In genomic region chr8:119412735-119413498, GRCm38 (mm10) we compare ENCODE assay signal across 9 mouse cellular contexts. TPM values are rescaled to one million over a fixed set of nuclear protein-coding genes. Genes with fewer than 3 reads are reported as not detected.
DNase-seq lines count a peak whose midpoint lies in the region; ATAC-seq lines count a peak whose summit lies in the region.
"Had no signal": no experiment of that assay in that cellular context is flagged by ENCODE, and none has a peak within 500 bp of the region (broad histone marks: within the 10 kb centered on the region; RNA-seq: fewer than 3 reads in every experiment).

No protein-coding gene starts in this region.

- peaks cover 7% of the 10 kb centered on the region; the same call in 1 of the 2 replicates for H3K4me1 ChIP-seq in limb, embryonic 13.5 days
- H3K4me1 ChIP-seq in midbrain, embryonic 14.5 days (ENCODE audit: control insufficient read depth, insufficient read depth, low read length) = no peaks in the 10 kb centered on the region

- 13% methylated on average over 18 of the region's 18 CpGs for WGBS in limb, embryonic 13.5 days
- WGBS in midbrain, embryonic 14.5 days = 13% methylated on average over 18 of the region's 18 CpGs

- peak overlapping the region; percentile 24; the same call in 1 of the 2 replicates for H3K4me3 ChIP-seq in limb, embryonic 13.5 days
- no peak overlapping the region for H3K4me3 ChIP-seq in midbrain, embryonic 14.5 days (replicated peaks; ENCODE audit: low read depth, low read length)
- H3K4me3 ChIP-seq: erythroblast, embryonic 14.5 days had no signal

- H3K9me3 ChIP-seq in limb, embryonic 13.5 days = no peaks in the 10 kb centered on the region
- H3K9me3 ChIP-seq in midbrain, embryonic 14.5 days (ENCODE audit: control insufficient read depth, low read length) = no peaks in the 10 kb centered on the region

- DNase-seq in A20 (ENCODE audit: low read depth, low spot score) = peak; percentile 76
- peak; percentile 66 for DNase-seq in adrenal gland, adult 8-10 months
- peak; percentile 78 for DNase-seq in embryo, embryonic 9.5 days (ENCODE audit: extremely low spot score)
- peak; percentile 53 for DNase-seq in kidney, adult 11 months
- peak; percentile 92 for DNase-seq in midbrain, embryonic 14.5 days
- DNase-seq in spleen, postnatal 14 days (ENCODE audit: low spot score in 2 of 2) = peak; percentile 40 to 69

- peak; percentile 88 for ATAC-seq in granulocyte monocyte progenitor cell, adult 5-6 weeks (replicated peaks; ENCODE audit: poor library complexity, severe bottlenecking)
- ATAC-seq in limb, embryonic 13.5 days (ENCODE audit: low FRiP score, low read depth) = peak; percentile 79
- no peak; the same call in 1 of the 2 replicates for ATAC-seq in midbrain, embryonic 14.5 days (ENCODE audit: low FRiP score, low TSS enrichment)

- H3K4me2 ChIP-seq in limb, embryonic 13.5 days (replicated peaks) = peak overlapping the region; percentile 60
- H3K4me2 ChIP-seq in midbrain, embryonic 14.5 days (ENCODE audit: low read length) = peak overlapping the region; percentile 38

- peaks cover 35% of the 10 kb centered on the region for H3K36me3 ChIP-seq in limb, embryonic 13.5 days
- H3K36me3 ChIP-seq in midbrain, embryonic 14.5 days (ENCODE audit: control insufficient read depth, insufficient read depth, low read length) = peaks cover 35% of the 10 kb centered on the region

- H3K27ac ChIP-seq in limb, embryonic 13.5 days = no peak overlapping the region
- H3K27ac ChIP-seq in midbrain, embryonic 14.5 days (replicated peaks; ENCODE audit: low read depth, low read length) = no peak overlapping the region

- H3K9ac ChIP-seq in limb, embryonic 13.5 days = peak overlapping the region; percentile 58
- H3K9ac ChIP-seq in midbrain, embryonic 14.5 days (replicated peaks; ENCODE audit: low read length) = no peak overlapping the region

- peaks cover 24% of the 10 kb centered on the region for H3K27me3 ChIP-seq in limb, embryonic 13.5 days
- H3K27me3 ChIP-seq in midbrain, embryonic 14.5 days (ENCODE audit: control insufficient read depth, insufficient read depth, low read length) = no peaks in the 10 kb centered on the region

RNA-seq across cellular contexts. Expression of gene Mlycd, which starts 18.2 kb away (rescaled TPM):
- 10 to 100 TPM; 46.6 to 60.5 (median 54.6) TPM for total RNA-seq in adrenal gland, adult 8-10 months (2022)
- total RNA-seq in granulocyte monocyte progenitor cell, adult 5-6 weeks (2014; fragmentation: Nextera tagmentation) = 15.5 and 17.4 TPM in 2 replicates
- 10.4 and 11.1 TPM in 2 replicates for total RNA-seq in granulocyte monocyte progenitor cell, adult 5-6 weeks (2017)
- polyA plus RNA-seq in limb, embryonic 13.5 days (2015; fragmentation: Nextera tagmentation; extraction: Ambion mirVana) = 9.6 and 11.4 TPM in 2 replicates
- polyA plus RNA-seq in midbrain, embryonic 14.5 days (2014; fragmentation: Nextera tagmentation; extraction: Ambion mirVana) = 17.6 and 19.4 TPM in 2 replicates

RNA-seq across cellular contexts. Expression of gene Osgin1, which starts 21.0 kb away (rescaled TPM):
- total RNA-seq in adrenal gland, adult 8-10 months (2022) = 100 to 1,000 TPM in 3 of 4 experiments, 10 to 100 TPM in 1; 77.7 to 149 (median 123) TPM
- total RNA-seq in granulocyte monocyte progenitor cell, adult 5-6 weeks (2014; fragmentation: Nextera tagmentation) = 1.0 and 4.3 TPM in 2 replicates
- 0.93 and 1.8 TPM in 2 replicates for total RNA-seq in granulocyte monocyte progenitor cell, adult 5-6 weeks (2017)
- polyA plus RNA-seq in limb, embryonic 13.5 days (2015; fragmentation: Nextera tagmentation; extraction: Ambion mirVana) = 0.73 and 0.76 TPM in 2 replicates
- polyA plus RNA-seq in midbrain, embryonic 14.5 days (2014; fragmentation: Nextera tagmentation; extraction: Ambion mirVana) = 0.26 TPM in 1 of 2 replicates, not detected in the other

RNA-seq across cellular contexts. Expression of gene Necab2, which starts 33.6 kb away (rescaled TPM):
- 10 to 100 TPM in 3 of 4 experiments, 1 to 10 TPM in 1; 9.9 to 13.7 (median 11.9) TPM for total RNA-seq in adrenal gland, adult 8-10 months (2022)
- total RNA-seq in granulocyte monocyte progenitor cell, adult 5-6 weeks (2014; fragmentation: Nextera tagmentation) = not detected in 2 replicates
- not detected in 2 replicates for total RNA-seq in granulocyte monocyte progenitor cell, adult 5-6 weeks (2017)
- 3.1 and 3.5 TPM in 2 replicates for polyA plus RNA-seq in limb, embryonic 13.5 days (2015; fragmentation: Nextera tagmentation; extraction: Ambion mirVana)
- polyA plus RNA-seq in midbrain, embryonic 14.5 days (2014; fragmentation: Nextera tagmentation; extraction: Ambion mirVana) = 45.7 and 56.4 TPM in 2 replicates
- polyA plus RNA-seq: erythroblast, embryonic 14.5 days had no signal

Comparison
In these comparisons a context has a peak if more than half of its experiments do, and no peak if none do; other contexts are left out.
1. RNA of gene Osgin1, which starts 21.0 kb away (total RNA-seq): 77.7 to 149 TPM in adrenal gland, adult 8-10 months; 0.93 to 4.3 TPM in granulocyte monocyte progenitor cell, adult 5-6 weeks; every median in the first group is over 10 times any median in the second.
2. RNA of gene Necab2, which starts 33.6 kb away (total RNA-seq): 9.9 to 13.7 TPM in adrenal gland, adult 8-10 months; not detected in granulocyte monocyte progenitor cell, adult 5-6 weeks; every median in the first group is over 10 times any median in the second.
3. Peak in every context shown above with its lines, with median percentiles within 50 percentile points of each other: DNase-seq.